Mouse (Mus musculus) subcutaneous adipose tissue, adult 2 months (tissue): Measurements from ENCODE around the gene Cpxm1. TPM values are rescaled to one million over a fixed set of nuclear protein-coding genes. Genes with fewer than 3 reads are reported as not detected.

Experiments used
- polyA plus RNA-seq: library from polyadenylated mRNA; depleted of rRNA; stranded (reverse); fragments of >200 nt; gene quantifications from 2 replicates; pipeline ENCODE4 v1.2.3, GENCODE M21; 2012; ENCODE audit warnings: low replicate concordance; rRNA removed

The Cpxm1 gene
- 44.3 and 58.4 TPM in 2 replicates for polyA plus RNA-seq

GRCm38 (mm10) chr2:130397186-130397985 lies at the start of gene Cpxm1:
Gene Cpxm1, minus strand, starts transcription at chr2:130397574.

DNA sequence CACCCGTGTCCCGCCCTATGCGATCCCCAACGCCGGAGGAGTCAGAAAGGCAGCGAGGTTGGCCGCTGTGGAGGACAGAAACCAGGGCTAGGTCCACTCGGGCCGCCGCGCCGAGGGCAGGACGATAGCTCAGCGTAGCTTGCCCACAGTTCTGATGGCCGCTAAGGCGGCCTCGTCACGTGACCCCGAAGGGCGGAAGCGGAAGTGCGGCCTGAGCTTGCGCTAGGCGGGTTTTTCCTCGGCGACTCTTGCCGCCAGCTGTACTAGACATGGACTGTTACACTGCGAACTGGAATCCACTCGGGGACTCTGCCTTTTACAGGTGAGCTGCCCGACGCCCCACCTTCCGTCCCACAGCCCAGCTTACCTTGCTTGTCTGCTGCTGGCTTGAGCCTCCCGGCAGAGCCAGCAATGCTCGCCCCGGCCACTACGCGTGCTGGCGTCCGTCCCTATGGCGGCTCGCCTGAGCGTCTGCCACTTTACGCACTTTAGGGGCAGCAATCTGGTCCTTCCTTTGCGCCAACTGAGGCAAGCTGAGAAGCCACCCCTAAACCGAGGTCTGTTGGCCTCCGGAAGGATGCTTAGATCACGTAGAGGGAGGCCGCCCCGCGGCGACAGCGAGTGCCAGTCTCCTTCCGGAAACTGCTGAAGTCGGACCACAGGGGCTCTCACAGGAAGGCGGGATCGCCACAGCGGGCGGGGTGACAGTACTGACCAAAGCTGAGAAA lies 26.9 kb upstream of the Cpxm1 start, which contains the start of the genes Vps16 and Pced1a:
TSS of gene Vps16 (plus strand) at position 214 of the 728 bp plus-strand sequence.
TSS of gene Pced1a (minus strand) at position 576 of the 728 bp plus-strand sequence.

GRCm38 (mm10) chr2:130406178-130406577 lies 8.8 kb upstream of the Cpxm1 start, which contains the start of gene Tmem239:
Gene Tmem239, plus strand, starts transcription at chr2:130406478.

GRCm38 (mm10) chr2:130404939-130405338 lies 7.6 kb upstream of the Cpxm1 start, which contains the start of the genes Gm28372 and 1700020A23Rik:
Gene Gm28372, plus strand, starts transcription at chr2:130405239.
Gene 1700020A23Rik, plus strand, starts transcription at chr2:130405259.

Other genes with a start within 250 kb of the Cpxm1 start
- gene Snrpb, start 218.2 kb downstream of the Cpxm1 start, polyA plus RNA-seq = 147 and 232 TPM in 2 replicates
- gene Tmc2, start 202.4 kb downstream of the Cpxm1 start, polyA plus RNA-seq = not detected in 2 replicates
- 25.8 and 133 TPM in 2 replicates for gene Nop56, start 123.1 kb downstream of the Cpxm1 start, polyA plus RNA-seq
- gene Idh3b, start 113.0 kb downstream of the Cpxm1 start, polyA plus RNA-seq = 328 and 458 TPM in 2 replicates
- gene Ebf4, start 102.4 kb downstream of the Cpxm1 start, polyA plus RNA-seq = 1.0 and 19.0 TPM in 2 replicates
- not detected in 2 replicates for gene Gm28372, start 7.7 kb upstream of the Cpxm1 start, polyA plus RNA-seq
- gene 1700020A23Rik, start 7.7 kb upstream of the Cpxm1 start, polyA plus RNA-seq = not detected in 2 replicates
- gene Tmem239, start 8.9 kb upstream of the Cpxm1 start, polyA plus RNA-seq = not detected in 2 replicates
- gene Vps16, start 26.8 kb upstream of the Cpxm1 start, polyA plus RNA-seq = 65.9 and 96.8 TPM in 2 replicates
- 28.9 and 48.9 TPM in 2 replicates for gene Pced1a, start 27.1 kb upstream of the Cpxm1 start, polyA plus RNA-seq
- gene Ptpra, start 52.7 kb upstream of the Cpxm1 start, polyA plus RNA-seq = 84.9 and 95.5 TPM in 2 replicates
- 49.8 and 87.9 TPM in 2 replicates for gene Mrps26, start 166.2 kb upstream of the Cpxm1 start, polyA plus RNA-seq
- gene Oxt, start 178.6 kb upstream of the Cpxm1 start, polyA plus RNA-seq = not detected in 2 replicates
- not detected in 2 replicates for gene Avp, start 185.0 kb upstream of the Cpxm1 start, polyA plus RNA-seq
- 2.3 and 4.1 TPM in 2 replicates for gene Fastkd5, start 232.5 kb upstream of the Cpxm1 start, polyA plus RNA-seq
- gene Ubox5, start 232.5 kb upstream of the Cpxm1 start, polyA plus RNA-seq = 7.5 and 9.7 TPM in 2 replicates
- gene Lzts3, start 245.2 kb upstream of the Cpxm1 start, polyA plus RNA-seq = 7.4 and 29.0 TPM in 2 replicates